Mouse (Mus musculus): ENCODE results near the gene Pigg. TPM values are rescaled to one million over a fixed set of nuclear protein-coding genes. Genes with fewer than 3 reads are reported as not detected.

Pigg gene
- polyA plus RNA-seq, 1 experiment from 2014 or later = 4.6 TPM

DNA sequence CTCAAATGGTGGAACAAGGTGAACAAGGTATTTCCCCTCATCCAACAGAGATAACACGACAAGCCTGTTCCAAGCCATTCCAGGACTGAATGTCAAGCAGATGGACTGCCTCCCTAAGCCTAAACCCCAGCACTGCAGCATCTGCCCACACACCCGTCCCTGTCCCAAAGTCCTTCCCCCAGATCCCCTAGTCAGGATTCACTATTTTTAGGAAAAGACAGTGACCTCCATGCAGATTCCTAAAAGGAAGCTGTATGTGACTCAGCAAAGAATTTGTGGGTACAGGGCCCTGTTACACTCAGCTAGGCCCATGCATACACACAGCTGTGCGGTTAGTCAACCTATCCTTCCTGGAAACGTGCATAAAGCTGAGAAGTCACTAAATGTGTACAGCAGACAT lies 74.0 kb downstream of the Pigg start:
- Histone ChIP-seq H3K9me3 (ENCODE audit: low read length) (no peaks in the 10 kb centered on the region), H3K9ac (replicated peaks; ENCODE audit: low read depth) (no peak overlapping the region), H3K4me1 (ENCODE audit: insufficient read depth, low read depth, low read length) (no peaks in the 10 kb centered on the region), H3K4me3 (ENCODE audit: low read depth, low read length) (no peak overlapping the region), H3K4me2 (replicated peaks; ENCODE audit: low read depth, low read length) (no peak overlapping the region), H3K27me3 (replicated peaks; ENCODE audit: insufficient read depth, low read length) (no peaks in the 10 kb centered on the region), H3K36me3 (ENCODE audit: insufficient read depth, low read length) (no peaks in the 10 kb centered on the region), H3K27ac (ENCODE audit: low read length) (no peak overlapping the region)
- DNase-seq (ENCODE audit: low spot score) = no peak
- TF ChIP-seq EP300 (IDR thresholded peaks at IDR 0.05) (no peak), CTCF (IDR thresholded peaks at IDR 0.05) (no peak)
- WGBS = 57% methylated on average over 4 of the region's 4 CpGs
- no peak for ATAC-seq

GRCm38 (mm10) chr5:108388201-108388600 lies 75.8 kb downstream of the Pigg start, which contains the start of gene Pde6b:
Gene Pde6b, plus strand, starts transcription at chr5:108388391.
- Histone ChIP-seq H3K4me2 (replicated peaks; ENCODE audit: low read depth, low read length) (no peak within 1 kb of the TSS), H3K9ac (replicated peaks; ENCODE audit: low read depth) (no peak within 1 kb of the TSS), H3K27ac (ENCODE audit: low read length) (no peak within 1 kb of the TSS), H3K9me3 (ENCODE audit: low read length) (no peaks in the 10 kb centered on the region), H3K4me1 (ENCODE audit: insufficient read depth, low read depth, low read length) (no peaks in the 10 kb centered on the region), H3K4me3 (ENCODE audit: low read depth, low read length) (no peak within 1 kb of the TSS), H3K36me3 (ENCODE audit: insufficient read depth, low read length) (no peaks in the 10 kb centered on the region), H3K27me3 (replicated peaks; ENCODE audit: insufficient read depth, low read length) (no peaks in the 10 kb centered on the region)
- TF ChIP-seq CTCF (IDR thresholded peaks at IDR 0.05) (no peak), EP300 (IDR thresholded peaks at IDR 0.05) (no peak)
- 63% methylated on average over 7 of the region's 7 CpGs for WGBS
- ATAC-seq (no peak), DNase-seq (ENCODE audit: low spot score) (no peak)

GRCm38 (mm10) chr5:108389744-108390143 lies 77.3 kb downstream of the Pigg start:
- Histone ChIP-seq H3K4me2 (replicated peaks; ENCODE audit: low read depth, low read length) (no peak overlapping the region), H3K9me3 (ENCODE audit: low read length) (no peaks in the 10 kb centered on the region), H3K9ac (replicated peaks; ENCODE audit: low read depth) (no peak overlapping the region), H3K27ac (ENCODE audit: low read length) (no peak overlapping the region), H3K36me3 (ENCODE audit: insufficient read depth, low read length) (no peaks in the 10 kb centered on the region), H3K4me1 (ENCODE audit: insufficient read depth, low read depth, low read length) (no peaks in the 10 kb centered on the region), H3K4me3 (ENCODE audit: low read depth, low read length) (no peak overlapping the region), H3K27me3 (replicated peaks; ENCODE audit: insufficient read depth, low read length) (no peaks in the 10 kb centered on the region)
- ATAC-seq (no peak), DNase-seq (ENCODE audit: low spot score) (no peak)
- TF ChIP-seq CTCF (IDR thresholded peaks at IDR 0.05) (no peak), EP300 (IDR thresholded peaks at IDR 0.05) (no peak)
- WGBS = 62% methylated on average over 3 of the region's 3 CpGs

Other genes with a start within 250 kb of the Pigg start
- gene Mtf2, start 246.9 kb upstream of the Pigg start, polyA plus RNA-seq (2015; fragmentation: Nextera tagmentation; extraction: Ambion mirVana) = 39.0 and 47.5 TPM in 2 replicates
- 33.9 and 36.4 TPM in 2 replicates for gene Tmed5, start 180.0 kb upstream of the Pigg start, polyA plus RNA-seq (2015; fragmentation: Nextera tagmentation; extraction: Ambion mirVana)
- gene Ccdc18, start 179.7 kb upstream of the Pigg start, polyA plus RNA-seq (2015; fragmentation: Nextera tagmentation; extraction: Ambion mirVana) = 2.6 and 3.3 TPM in 2 replicates
- 27.7 and 32.5 TPM in 2 replicates for gene Dr1, start 43.7 kb upstream of the Pigg start, polyA plus RNA-seq (2015; fragmentation: Nextera tagmentation; extraction: Ambion mirVana)
- 0.06 and 0.07 TPM in 2 replicates for gene Gm42517, start 55.3 kb downstream of the Pigg start, polyA plus RNA-seq (2015; fragmentation: Nextera tagmentation; extraction: Ambion mirVana)
- 0.06 TPM in 1 of 2 replicates, not detected in the other for gene Pde6b, start 75.8 kb downstream of the Pigg start, polyA plus RNA-seq (2015; fragmentation: Nextera tagmentation; extraction: Ambion mirVana)
- 268 and 291 TPM in 2 replicates for gene Atp5k, start 121.8 kb downstream of the Pigg start, polyA plus RNA-seq (2015; fragmentation: Nextera tagmentation; extraction: Ambion mirVana)
- gene Mfsd7a, start 136.3 kb downstream of the Pigg start, polyA plus RNA-seq (2015; fragmentation: Nextera tagmentation; extraction: Ambion mirVana) = 0.54 and 0.55 TPM in 2 replicates
- 10.3 and 10.7 TPM in 2 replicates for gene Pcgf3, start 148.6 kb downstream of the Pigg start, polyA plus RNA-seq (2015; fragmentation: Nextera tagmentation; extraction: Ambion mirVana)
- gene Cplx1, start 237.4 kb downstream of the Pigg start, polyA plus RNA-seq (2015; fragmentation: Nextera tagmentation; extraction: Ambion mirVana) = 0.16 and 0.24 TPM in 2 replicates

All from lung, postnatal 0 days (tissue).